Comparison of ENCODE assay signal across 11 mouse cellular contexts in the genomic region with DNA sequence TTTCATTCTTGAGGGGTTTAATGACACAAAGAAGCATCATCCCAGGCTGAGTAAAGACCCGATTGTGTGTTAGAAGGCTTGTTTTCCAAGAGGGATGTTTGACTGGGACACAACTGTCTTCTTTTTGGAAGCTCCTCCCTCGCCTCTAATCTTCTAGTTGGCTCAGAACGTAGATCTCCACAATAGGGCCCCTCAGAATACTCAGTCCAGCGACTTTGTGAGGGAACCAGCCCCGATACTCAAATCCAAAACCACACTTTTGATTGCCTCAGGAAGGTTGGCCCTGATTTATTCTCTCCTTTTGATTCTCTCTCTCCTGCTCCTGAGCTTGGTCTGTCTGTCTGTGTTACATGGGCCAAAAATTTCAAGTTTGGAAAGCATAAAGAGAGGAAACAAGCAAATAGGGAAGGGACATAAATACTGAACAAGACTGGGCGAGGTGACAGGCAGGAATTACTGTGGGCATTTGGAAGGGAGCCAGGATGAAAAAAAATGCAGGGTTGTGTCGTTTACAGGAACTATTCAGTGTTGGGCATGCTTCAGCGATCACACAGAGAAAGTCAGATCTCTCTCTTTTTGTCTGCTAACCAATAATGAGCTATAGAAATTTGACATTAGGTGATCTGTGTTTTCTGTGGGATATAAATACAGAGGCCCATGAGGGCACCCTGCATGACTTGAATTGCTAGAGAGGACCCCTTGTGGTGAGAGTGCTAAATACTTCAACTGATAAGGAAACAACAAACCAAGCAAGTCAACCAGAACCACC. TPM values are rescaled to one million over a fixed set of nuclear protein-coding genes. Genes with fewer than 3 reads are reported as not detected.
DNase-seq lines count a peak whose midpoint lies in the region; ATAC-seq and TF ChIP-seq lines count a peak whose summit lies in the region.
"Had no signal": no experiment of that assay in that cellular context is flagged by ENCODE, and none has a peak within 500 bp of the region (broad histone marks: within the 10 kb centered on the region; RNA-seq: fewer than 3 reads in every experiment).

No protein-coding gene starts in this region.

- 44% methylated on average over 8 of the region's 8 CpGs for WGBS in embryonic facial prominence, embryonic 14.5 days
- WGBS in embryonic facial prominence, embryonic 10.5 days, result 64% methylated on average over 8 of the region's 8 CpGs
- WGBS in neural tube, embryonic 11.5 days, result 42% methylated on average over 8 of the region's 8 CpGs
- 31% methylated on average over 8 of the region's 8 CpGs for WGBS in kidney, postnatal 0 days

- no peaks in the 10 kb centered on the region for H3K9me3 ChIP-seq in embryonic facial prominence, embryonic 14.5 days (ENCODE audit: control insufficient read depth, low read length)
- H3K9me3 ChIP-seq in embryonic facial prominence, embryonic 10.5 days, result no peaks in the 10 kb centered on the region
- no peaks in the 10 kb centered on the region for H3K9me3 ChIP-seq in neural tube, embryonic 11.5 days (ENCODE audit: control insufficient read depth, low read length)
- H3K9me3 ChIP-seq in kidney, postnatal 0 days (replicated peaks; ENCODE audit: low read length), result no peaks in the 10 kb centered on the region
- H3K9me3 ChIP-seq: intestine, embryonic 15.5 days; megakaryocyte, embryonic 14.5 days had no signal

- H3K4me2 ChIP-seq in embryonic facial prominence, embryonic 14.5 days (ENCODE audit: low read depth, low read length), result no peak overlapping the region
- H3K4me2 ChIP-seq in neural tube, embryonic 11.5 days (ENCODE audit: low read depth), result no peak overlapping the region
- H3K4me2 ChIP-seq in kidney, postnatal 0 days (ENCODE audit: low read length), result no peak overlapping the region
- H3K4me2 ChIP-seq: intestine, embryonic 15.5 days had no signal

- ATAC-seq in embryonic facial prominence, embryonic 14.5 days (ENCODE audit: low read depth), result peak; percentile 70; the same call in 1 of the 2 replicates
- peak; percentile 85 for ATAC-seq in neural tube, embryonic 11.5 days (ENCODE audit: insufficient read depth, low FRiP score, low TSS enrichment)
- 0 out of 2 replicates have a peak, but pooled peaks have one; percentile 33 for ATAC-seq in kidney, postnatal 0 days (replicated peaks; ENCODE audit: low FRiP score, low read depth)
- ATAC-seq: intestine, embryonic 15.5 days had no signal

- H3K36me3 ChIP-seq in embryonic facial prominence, embryonic 14.5 days (ENCODE audit: control insufficient read depth, insufficient read depth, low read length), result no peaks in the 10 kb centered on the region
- no peaks in the 10 kb centered on the region for H3K36me3 ChIP-seq in embryonic facial prominence, embryonic 10.5 days (replicated peaks)
- H3K36me3 ChIP-seq in neural tube, embryonic 11.5 days (ENCODE audit: control insufficient read depth, insufficient read depth, low read length), result no peaks in the 10 kb centered on the region
- H3K36me3 ChIP-seq in kidney, postnatal 0 days (ENCODE audit: insufficient read depth, low read length), result no peaks in the 10 kb centered on the region
- H3K36me3 ChIP-seq: intestine, embryonic 15.5 days had no signal

- no peak overlapping the region for H3K4me3 ChIP-seq in embryonic facial prominence, embryonic 14.5 days (ENCODE audit: low read depth, low read length)
- no peak overlapping the region for H3K4me3 ChIP-seq in embryonic facial prominence, embryonic 10.5 days
- H3K4me3 ChIP-seq in neural tube, embryonic 11.5 days (ENCODE audit: low read depth, low read length), result no peak overlapping the region
- H3K4me3 ChIP-seq in kidney, postnatal 0 days (replicated peaks; ENCODE audit: low read depth, low read length), result no peak overlapping the region
- H3K4me3 ChIP-seq: intestine, embryonic 15.5 days; megakaryocyte, embryonic 14.5 days had no signal

- peak; percentile 47 for TF ChIP-seq CTCF in kidney, postnatal 0 days (IDR thresholded peaks at IDR 0.05; ENCODE audit: low read depth)

- DNase-seq in embryonic facial prominence, embryonic 14.5 days (ENCODE audit: low spot score), result peak; percentile 73
- DNase-seq in embryonic facial prominence, embryonic 10.5 days (ENCODE audit: low spot score), result no peak
- DNase-seq in neural tube, embryonic 11.5 days (ENCODE audit: low spot score), result peak; percentile 34
- DNase-seq in neural tube, embryonic 10.5 days (ENCODE audit: extremely low spot score, low spot score), result no peak
- peak; percentile 63 for DNase-seq in kidney, postnatal 0 days (ENCODE audit: low spot score)
- peak; percentile 45 for DNase-seq in retina, postnatal 1 day
- DNase-seq in B cell, adult 2 months, result no peak
- DNase-seq in layer of hippocampus, adult 9-11 months, result no peak

- no peaks in the 10 kb centered on the region for H3K4me1 ChIP-seq in embryonic facial prominence, embryonic 14.5 days (ENCODE audit: control insufficient read depth, insufficient read depth, low read length)
- H3K4me1 ChIP-seq in embryonic facial prominence, embryonic 10.5 days, result no peaks in the 10 kb centered on the region
- 0 out of 2 replicates have a peak, but pooled peaks cover 5% of the 10 kb centered on the region for H3K4me1 ChIP-seq in neural tube, embryonic 11.5 days (ENCODE audit: control insufficient read depth, insufficient read depth, low read length)
- 0 out of 2 replicates have a peak, but pooled peaks cover 4% of the 10 kb centered on the region for H3K4me1 ChIP-seq in kidney, postnatal 0 days (replicated peaks; ENCODE audit: insufficient read depth, low read length)
- H3K4me1 ChIP-seq: intestine, embryonic 15.5 days had no signal

- H3K27ac ChIP-seq in embryonic facial prominence, embryonic 14.5 days (replicated peaks; ENCODE audit: low read depth, low read length), result no peak overlapping the region
- H3K27ac ChIP-seq in embryonic facial prominence, embryonic 10.5 days (replicated peaks), result no peak overlapping the region
- 0 out of 2 replicates have a peak overlapping the region, but pooled peaks have one; percentile 39 for H3K27ac ChIP-seq in neural tube, embryonic 11.5 days (ENCODE audit: low read depth, low read length)
- no peak overlapping the region for H3K27ac ChIP-seq in kidney, postnatal 0 days
- H3K27ac ChIP-seq: intestine, embryonic 15.5 days had no signal

- H3K27me3 ChIP-seq in embryonic facial prominence, embryonic 14.5 days (replicated peaks; ENCODE audit: control insufficient read depth, insufficient read depth, low read length), result no peaks in the 10 kb centered on the region
- H3K27me3 ChIP-seq in embryonic facial prominence, embryonic 10.5 days (replicated peaks; ENCODE audit: low read depth, poor library complexity, severe bottlenecking), result no peaks in the 10 kb centered on the region
- no peaks in the 10 kb centered on the region for H3K27me3 ChIP-seq in neural tube, embryonic 11.5 days (ENCODE audit: control insufficient read depth, insufficient read depth, low read length)
- H3K27me3 ChIP-seq in kidney, postnatal 0 days (ENCODE audit: insufficient read depth, low read length), result no peaks in the 10 kb centered on the region
- H3K27me3 ChIP-seq: intestine, embryonic 15.5 days; megakaryocyte, embryonic 14.5 days had no signal

- H3K9ac ChIP-seq in embryonic facial prominence, embryonic 14.5 days (ENCODE audit: low read depth, low read length), result no peak overlapping the region
- no peak overlapping the region for H3K9ac ChIP-seq in neural tube, embryonic 11.5 days (ENCODE audit: low read length)
- no peak overlapping the region for H3K9ac ChIP-seq in kidney, postnatal 0 days (ENCODE audit: low read depth, low read length)
- H3K9ac ChIP-seq: intestine, embryonic 15.5 days had no signal

RNA-seq across cellular contexts. Expression of gene Ctnna3, which starts 25.4 kb away (rescaled TPM):
- 1.6 and 1.8 TPM in 2 replicates for polyA plus RNA-seq in embryonic facial prominence, embryonic 14.5 days (2014; fragmentation: Nextera tagmentation; extraction: Ambion mirVana)
- 0.10 and 0.22 TPM in 2 replicates for polyA plus RNA-seq in embryonic facial prominence, embryonic 10.5 days (2016; fragmentation: Nextera tagmentation; extraction: Ambion mirVana)
- 0.33 and 0.50 TPM in 2 replicates for polyA plus RNA-seq in neural tube, embryonic 11.5 days (2014; fragmentation: Nextera tagmentation; extraction: Ambion mirVana)
- 0.32 and 0.46 TPM in 2 replicates for polyA plus RNA-seq in kidney, postnatal 0 days (2015; fragmentation: Nextera tagmentation; extraction: Ambion mirVana)

RNA-seq across cellular contexts. Expression of gene Gm7075, which starts 33.7 kb away (rescaled TPM):
- not detected in 2 replicates for polyA plus RNA-seq in embryonic facial prominence, embryonic 14.5 days (2014; fragmentation: Nextera tagmentation; extraction: Ambion mirVana)
- polyA plus RNA-seq in embryonic facial prominence, embryonic 10.5 days (2016; fragmentation: Nextera tagmentation; extraction: Ambion mirVana), result not detected in 2 replicates
- polyA plus RNA-seq in neural tube, embryonic 11.5 days (2014; fragmentation: Nextera tagmentation; extraction: Ambion mirVana), result not detected in 2 replicates
- not detected in 2 replicates for polyA plus RNA-seq in kidney, postnatal 0 days (2015; fragmentation: Nextera tagmentation; extraction: Ambion mirVana)
- polyA plus RNA-seq: intestine, embryonic 15.5 days; urinary bladder, adult 2 months had no signal

Comparison
In these comparisons a context has a peak if more than half of its experiments do, and no peak if none do; other contexts are left out.
1. DNase-seq: peak in embryonic facial prominence, embryonic 14.5 days (single experiment), neural tube, embryonic 11.5 days (single experiment), kidney, postnatal 0 days (single experiment) and retina, postnatal 1 day (single experiment); none in embryonic facial prominence, embryonic 10.5 days (single experiment), neural tube, embryonic 10.5 days (single experiment), B cell, adult 2 months (0 of 2) and layer of hippocampus, adult 9-11 months (single experiment).
2. ATAC-seq: peak in every context shown above with its lines; median percentile 85 in neural tube, embryonic 11.5 days; 70 in embryonic facial prominence, embryonic 14.5 days; 33 in kidney, postnatal 0 days.